Mouse (Mus musculus) ovary, postnatal 36 days (tissue): Measurements from ENCODE around the gene Ano1.
A peak's percentile ranks its signal among the peaks of the same experiment; 100 is the strongest.

ENCODE experiments used
- DNase-seq: peaks from one replicate; pipeline ENCODE4 v3.0.0; 2022; ENCODE audit warnings: low spot score, mixed read lengths

Ano1 gene

DNA sequence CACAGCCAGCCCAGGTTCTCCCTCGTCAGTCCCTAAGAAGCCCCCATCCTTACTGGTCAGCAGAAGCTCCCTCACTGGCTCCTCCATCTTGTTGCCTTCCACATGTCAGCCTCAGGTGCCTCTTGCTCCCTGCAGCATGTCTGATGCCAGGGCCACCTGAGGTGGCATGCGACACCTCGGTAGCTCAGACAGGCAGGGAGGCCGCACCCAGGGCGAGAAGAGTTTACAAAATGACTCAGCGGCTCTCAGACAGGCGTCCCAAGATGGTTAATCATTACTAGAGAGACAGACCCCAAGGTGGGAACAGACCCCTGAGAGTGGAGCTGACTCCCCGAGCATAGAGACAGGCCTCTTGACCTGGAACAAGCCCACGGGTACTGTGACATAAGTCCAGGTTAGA, at the start of gene Ano1:
TSS of gene Ano1 (minus strand) at position 142 of the 400 bp plus-strand sequence.
- no peak for DNase-seq

DNA sequence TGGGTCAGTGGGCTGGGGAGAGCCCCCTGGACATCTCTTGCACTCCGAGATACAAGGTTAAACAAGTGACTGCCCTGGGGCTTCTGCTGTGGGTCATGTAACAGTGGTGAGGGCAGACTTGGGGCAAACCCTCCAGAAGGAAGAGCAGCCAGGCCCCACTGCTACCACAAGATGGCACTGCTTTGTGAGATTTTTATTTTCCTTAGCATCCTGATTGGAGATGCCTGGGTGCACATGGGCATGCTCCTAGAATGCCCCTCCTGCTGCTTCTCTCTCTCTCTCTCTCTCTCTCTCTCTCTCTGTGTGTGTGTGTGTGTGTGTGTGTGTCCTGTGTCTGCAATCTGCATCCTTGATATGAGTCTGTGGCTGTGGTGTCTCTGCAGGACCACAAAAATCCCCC, 46.7 kb upstream of the Ano1 start:
- no peak for DNase-seq

DNA sequence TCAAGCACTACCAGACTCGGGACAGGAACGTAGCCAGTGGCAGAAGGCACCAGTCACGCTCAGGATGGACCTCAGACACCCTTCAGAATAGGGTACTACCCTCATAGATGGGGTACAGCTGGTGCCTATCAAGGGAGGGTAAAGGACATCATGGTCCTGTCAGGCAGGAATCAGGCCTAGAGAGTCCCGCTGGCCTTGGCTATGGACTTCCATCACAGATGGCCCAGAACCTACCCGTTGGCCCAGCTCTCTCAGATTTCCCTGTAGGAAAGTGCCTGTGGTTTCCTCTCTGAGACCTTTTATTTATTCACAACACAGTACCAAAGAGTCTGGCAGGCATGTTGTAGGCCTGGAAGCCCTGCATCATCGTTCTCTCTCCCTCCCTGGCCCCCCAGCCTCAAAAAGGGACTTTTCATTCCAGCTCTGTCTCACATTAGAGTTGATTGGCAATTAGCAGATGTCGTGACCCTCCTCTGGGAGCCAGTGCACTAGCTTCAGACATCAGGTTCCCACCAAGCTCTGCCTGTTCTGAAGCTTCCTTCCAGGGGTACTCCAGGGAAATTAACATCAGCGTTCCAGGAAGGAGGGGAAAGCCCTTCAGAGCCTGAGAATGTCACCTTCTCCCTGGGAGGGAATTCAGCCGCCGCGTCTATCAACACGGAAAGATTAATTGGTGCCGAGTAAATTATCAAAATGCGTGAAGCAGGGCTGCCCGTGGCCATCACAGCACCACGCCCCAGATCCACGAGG, 45.4 kb upstream of the Ano1 start:
- DNase-seq: no peak

DNA sequence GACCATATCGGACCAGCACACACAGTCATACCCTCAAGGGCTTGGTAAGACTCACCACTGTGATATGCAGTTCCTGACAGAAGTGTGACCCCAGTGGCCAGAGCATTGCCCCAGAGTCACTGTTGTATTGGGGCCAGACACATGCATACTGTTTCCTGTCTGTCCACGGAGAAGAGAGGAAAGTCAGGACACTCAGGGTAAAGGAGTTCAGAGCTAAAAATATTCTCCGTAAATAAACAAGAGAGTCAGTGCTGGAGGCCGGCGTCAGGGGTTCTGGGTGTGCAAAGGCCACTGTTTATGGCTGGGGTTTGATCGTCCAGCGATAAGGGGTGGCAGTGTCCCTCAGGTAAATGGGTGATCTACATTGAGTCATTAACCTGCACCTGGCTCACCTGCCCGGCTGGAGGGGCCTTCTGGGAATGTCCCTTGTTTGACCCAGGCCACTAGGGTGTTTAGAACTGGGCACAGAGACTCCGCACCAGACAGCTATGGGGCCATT, 44.3 kb upstream of the Ano1 start:
- no peak for DNase-seq

DNA sequence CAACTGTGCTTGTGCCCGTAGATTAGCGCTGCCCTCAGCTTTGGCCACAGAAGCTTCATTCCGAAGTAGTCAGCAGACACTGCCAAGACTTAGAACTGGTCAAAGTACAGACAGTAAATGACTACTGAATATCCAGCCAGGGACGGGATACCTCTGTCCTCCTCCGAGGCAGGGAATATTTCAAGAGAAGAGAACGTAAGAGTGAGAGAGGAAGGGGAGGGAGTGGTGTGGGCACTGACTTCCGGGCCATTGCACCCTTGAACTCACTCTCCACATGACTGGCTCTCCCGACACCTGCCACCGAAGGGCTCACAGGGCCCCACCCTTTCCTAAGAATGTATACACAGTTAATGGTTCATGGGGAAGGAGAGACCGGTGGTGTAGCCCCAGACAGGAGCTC, 41.5 kb upstream of the Ano1 start:
- DNase-seq: no peak

DNA sequence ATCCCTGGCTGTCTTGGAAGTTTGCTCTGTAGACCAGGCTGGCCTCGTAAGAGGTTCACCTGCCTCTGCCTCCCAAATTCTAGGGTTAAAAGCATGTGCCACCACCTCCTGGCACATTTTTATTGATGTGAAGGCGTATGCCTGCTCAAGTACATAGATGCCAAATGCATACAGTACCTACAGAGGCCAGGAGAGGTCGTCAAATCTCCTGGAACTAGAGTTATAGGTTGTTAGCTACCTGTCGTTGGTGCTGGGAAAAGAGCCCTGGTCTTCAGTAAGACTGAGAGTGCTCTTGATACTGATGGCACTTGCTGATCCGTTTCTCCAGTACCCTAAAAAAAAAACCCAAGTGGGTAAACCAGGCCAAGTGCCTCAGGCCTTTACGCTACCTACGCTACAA, 39.7 kb upstream of the Ano1 start:
- no peak for DNase-seq

DNA sequence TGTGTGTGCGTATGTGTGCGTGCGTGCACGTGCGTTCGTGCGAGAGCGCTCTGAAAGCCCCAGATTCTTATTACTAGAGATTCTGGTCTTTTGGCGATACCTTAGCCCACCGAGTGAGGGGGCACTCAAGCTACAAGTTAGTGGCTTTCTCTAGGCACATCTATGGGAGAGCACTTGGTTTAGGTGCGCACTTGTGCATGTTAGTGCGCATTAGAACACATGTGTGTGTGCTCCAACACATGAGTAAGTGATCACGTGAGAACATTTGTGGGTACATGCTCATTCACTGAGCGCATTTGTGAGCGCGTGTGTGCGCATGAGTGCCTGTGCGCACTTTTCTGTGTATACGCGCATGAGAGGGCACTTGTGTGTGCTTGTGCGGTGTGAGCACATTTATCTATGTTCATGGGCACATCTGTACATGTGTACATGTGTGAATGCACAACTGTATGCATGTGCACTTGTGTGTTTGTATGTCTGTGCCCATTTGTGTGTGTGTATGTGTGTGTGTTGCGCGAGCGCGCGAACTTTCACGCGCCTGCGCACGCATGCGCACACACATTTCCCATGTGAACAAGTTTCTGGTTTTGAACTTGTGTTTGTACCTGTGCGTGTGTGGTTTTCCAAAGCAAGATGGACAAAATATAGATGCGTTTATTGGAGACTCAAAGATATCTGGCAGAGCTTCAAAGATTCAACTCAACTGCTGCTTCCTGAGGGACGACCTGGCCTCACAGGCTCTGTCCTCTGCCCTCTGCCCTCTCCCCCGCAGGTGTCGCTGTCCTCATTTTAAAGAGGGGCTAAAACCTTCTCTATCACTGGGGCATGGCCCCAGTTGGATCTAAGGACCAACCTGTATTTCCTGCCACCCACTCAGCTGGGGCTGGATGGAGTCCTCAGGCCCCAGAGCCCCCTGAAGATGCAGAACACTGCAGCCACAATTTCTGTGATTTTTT, 38.1 kb upstream of the Ano1 start:
- DNase-seq: no peak

DNA sequence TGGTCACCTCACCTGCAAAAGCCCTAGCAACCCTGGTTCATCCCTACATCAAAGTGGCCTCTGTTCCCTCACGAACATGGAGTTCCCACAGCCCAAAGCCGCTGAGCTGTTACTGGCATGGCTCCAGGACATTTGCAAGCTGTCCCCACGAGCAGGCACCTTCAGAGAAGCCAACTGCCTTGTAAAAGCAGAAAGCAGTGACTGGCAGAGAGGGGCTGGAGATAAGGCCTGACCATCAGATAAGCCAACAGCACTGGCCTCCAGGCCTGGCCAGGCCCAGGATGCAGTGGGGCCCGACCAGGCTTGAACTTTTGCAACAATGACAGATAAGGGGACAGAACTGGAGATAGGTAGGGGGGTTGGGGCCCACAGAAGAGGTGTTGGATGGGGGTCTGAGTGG, 36.9 kb upstream of the Ano1 start:
- DNase-seq: no peak

DNA sequence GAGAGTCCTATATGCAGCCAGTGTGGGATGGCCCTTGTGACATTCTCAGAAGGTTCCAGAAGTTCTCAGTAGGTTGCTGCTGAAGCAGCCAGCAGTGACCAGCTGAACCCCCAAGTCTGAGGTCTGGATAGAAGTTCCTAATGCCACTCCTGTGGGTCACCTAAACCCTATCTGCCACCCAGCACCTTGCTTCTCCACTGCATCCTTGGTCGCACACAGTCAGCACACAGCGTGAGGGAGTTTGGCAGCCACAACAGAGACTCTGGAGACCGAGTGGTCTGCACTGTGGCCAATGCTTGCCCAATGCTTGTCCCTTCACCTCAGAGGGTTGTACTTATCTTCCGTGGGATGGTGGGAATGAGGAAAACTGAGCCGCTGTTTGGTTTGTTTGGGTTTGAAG, 35.7 kb upstream of the Ano1 start:
- DNase-seq: no peak

DNA sequence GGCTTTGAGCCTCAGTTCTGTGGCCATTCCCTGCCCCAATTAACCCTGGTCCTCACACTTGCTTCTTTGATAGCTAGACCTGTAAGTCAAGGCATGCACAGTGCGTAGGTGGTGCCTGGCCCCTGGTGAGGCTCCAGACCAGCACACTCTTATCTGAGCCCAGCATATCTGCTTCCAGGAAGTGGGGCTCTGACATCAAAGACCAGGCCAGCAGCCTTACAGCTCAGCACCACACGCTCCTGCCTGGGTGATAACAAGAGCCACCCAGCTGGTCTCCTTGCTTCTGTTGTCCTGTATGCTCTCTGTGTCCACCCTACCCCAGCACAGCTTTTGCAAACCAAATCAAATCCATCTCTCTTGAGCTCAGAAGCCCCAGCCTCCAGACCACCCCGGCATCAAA, 34.8 kb upstream of the Ano1 start:
- no peak for DNase-seq

DNA sequence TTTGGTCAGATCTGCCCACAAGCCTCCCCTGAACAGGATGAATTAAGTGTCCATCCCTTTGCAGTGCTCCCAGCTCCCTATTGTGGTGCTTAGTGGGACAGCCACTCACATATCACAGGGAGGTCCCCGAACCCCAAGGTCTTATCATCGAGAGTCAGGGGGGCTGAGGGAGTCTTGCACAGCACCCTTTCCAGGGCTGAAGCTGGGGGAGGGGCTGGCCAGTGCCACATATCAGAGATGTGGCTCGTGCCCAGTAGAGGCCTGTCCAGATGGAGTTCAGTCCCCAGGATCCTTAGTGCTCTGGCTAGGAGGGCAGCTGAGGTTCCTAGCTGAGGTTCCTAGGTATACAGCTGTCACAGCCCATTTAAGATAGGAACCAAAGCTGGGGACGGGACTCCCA, 32.4 kb upstream of the Ano1 start:
- DNase-seq: no peak

DNA sequence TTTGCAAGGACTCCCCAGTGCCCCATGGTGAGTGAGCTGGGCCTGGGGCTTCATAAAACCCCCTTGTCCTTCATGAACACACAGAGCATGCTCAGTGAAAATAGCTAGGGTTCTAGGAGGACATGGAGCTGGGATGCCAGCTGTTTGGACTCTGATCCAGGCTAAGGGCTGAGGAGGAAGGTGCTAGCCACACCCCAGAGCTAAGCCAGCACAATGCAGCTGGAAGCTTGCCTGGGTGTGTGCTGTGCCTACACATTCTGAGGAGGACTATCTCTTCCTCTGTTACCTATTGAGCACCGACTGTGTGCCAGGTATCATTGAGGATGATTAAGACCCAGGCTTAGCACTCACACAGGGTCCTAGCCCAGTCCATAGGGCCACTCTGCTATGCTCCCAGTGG, 30.6 kb upstream of the Ano1 start:
- no peak for DNase-seq

DNA sequence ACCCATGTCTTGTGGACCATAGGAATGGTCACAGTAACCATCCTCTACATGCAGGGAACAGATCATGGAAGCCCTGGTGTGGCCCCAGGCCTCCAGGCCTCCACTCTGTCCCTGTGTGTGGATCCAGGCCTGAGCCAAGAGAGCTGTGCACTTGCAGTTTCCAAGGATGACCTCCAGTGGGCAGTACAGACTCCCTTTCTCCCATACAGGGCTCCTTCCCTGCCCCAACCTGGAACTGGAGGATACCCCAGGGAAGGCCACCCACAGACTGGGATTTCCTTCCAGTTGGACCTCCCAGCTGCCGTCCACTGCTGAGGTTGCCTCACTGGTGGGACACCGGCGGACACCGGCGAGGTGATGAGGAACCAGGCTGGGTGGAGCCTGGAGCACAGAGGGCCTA, 29.6 kb upstream of the Ano1 start:
- no peak for DNase-seq

DNA sequence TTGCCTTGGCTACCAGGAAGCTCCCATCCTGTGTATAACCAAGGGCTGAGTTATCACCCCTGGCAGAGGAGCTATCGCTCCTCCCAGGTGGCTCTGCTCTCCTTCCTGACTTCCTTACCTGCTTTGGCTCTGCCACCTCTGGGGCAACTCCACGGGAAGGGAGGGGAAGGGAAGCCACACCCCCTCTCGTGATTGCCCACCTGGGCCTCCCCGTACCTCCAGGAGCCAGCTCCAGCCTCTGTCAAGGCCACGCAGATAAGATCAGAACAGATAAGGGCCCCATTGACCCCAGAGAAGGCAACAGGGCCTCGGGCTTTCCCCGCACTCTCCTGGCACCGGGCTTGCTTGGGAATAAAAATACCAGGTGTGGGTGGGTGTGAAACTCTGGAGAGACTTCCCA, 28.4 kb upstream of the Ano1 start:
- DNase-seq: no peak

DNA sequence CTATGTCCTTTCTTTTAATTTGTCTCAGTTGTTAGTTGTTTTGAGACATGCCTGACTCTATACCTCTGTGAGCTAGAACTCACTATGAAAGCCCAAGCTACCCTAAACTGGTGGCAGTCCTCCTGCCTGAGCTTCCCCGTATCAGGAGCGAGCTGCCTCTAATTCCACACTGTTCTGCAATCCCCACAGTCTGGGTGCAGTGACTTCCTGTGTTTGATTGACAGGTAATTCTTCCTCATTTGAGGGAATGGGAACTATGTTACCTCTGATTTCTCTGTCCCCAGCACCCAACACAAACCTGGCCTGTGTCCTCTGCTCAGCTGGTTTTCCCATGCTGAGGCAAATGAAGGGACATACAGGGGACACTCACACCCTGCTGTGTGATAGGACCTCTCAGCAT, 27.9 kb upstream of the Ano1 start:
- DNase-seq: no peak

DNA sequence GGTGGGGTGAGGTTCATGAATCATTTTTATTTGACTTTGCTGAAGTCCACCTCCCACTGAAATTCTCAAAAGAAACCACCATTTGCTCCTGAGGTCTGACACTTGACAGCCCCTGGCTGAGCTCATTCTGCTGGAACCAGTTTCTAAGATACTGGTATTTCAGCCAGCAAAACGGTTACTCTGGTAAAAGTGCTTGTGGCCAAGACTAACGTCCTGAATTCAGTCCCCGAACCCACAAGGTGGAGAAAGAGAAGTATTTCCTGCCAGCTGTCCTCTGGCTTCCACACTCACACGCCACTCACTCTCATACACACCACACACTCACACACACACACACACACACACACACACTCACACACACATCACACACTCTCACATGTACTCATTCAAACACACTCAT, 26.0 kb upstream of the Ano1 start:
- DNase-seq: no peak

DNA sequence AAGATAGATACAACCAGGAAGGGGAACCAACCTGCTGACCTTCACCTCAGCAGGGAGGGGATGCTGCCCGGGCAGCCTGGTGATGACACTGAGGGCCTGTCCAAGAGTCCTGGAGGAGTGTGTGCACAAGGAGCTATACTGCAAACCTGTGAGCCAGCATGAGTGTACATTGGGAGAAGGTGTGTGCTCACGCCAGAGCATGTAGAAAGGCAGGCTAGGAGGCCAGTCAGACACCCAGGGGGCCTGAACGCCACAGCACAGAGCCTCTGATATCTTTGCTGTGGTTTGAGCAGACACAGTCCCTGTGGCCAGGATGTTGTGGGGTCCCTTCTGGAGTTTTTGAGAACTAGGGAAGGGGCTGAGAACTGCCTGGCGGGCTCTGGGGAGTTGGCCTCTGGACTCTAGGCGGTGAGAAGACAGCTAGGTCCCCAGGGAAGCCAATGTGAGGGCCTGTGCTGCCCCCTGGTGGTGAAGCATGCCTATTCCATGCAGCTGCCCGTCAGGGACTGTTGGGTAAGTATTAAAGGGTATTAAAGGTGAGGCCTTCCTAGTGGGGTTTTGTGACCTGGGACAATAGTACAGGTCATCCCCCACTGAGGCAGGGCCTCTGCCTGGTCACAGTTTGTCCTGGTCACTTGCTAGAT, 24.2 kb upstream of the Ano1 start:
- peak; percentile 89 for DNase-seq

DNA sequence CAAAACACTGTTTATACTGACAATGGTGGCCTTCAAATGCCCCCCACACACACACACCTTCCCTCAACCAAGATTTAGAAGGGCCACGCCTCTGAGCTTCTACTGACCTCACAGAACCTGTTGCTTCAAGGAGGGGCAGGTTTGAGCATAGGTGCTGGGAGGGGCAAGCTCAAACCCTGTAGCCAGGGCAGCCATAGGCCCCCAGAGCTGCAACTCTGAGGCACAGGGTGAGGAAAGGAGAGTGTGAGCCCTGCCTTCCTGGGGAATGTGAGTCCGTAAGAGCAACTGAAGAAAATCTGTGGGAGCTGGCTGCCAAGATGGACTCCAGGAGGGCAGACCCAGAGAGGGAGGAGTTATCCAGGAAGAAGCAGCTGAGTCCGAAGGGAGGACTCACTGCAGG, 23.4 kb upstream of the Ano1 start:
- DNase-seq: no peak

DNA sequence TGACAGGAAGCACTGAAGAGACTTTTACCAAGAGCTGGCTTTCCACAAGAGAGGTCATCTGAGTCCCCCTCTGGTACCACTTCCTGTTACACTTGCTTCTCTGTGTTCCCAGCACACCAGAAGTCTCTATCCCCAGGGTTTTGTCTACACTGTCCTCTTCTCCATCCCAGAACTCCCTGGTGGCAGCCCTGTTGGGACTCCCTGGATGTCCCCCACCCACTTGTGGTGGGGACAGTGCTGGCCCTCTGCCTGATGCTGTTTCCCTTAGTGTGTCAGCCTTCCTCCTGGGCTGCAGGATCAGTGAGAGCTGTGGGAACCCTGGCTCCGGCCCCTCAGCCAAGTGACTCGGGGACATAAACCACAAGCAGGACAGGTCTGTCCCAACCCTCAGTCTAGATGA, 22.5 kb upstream of the Ano1 start:
- DNase-seq: no peak

DNA sequence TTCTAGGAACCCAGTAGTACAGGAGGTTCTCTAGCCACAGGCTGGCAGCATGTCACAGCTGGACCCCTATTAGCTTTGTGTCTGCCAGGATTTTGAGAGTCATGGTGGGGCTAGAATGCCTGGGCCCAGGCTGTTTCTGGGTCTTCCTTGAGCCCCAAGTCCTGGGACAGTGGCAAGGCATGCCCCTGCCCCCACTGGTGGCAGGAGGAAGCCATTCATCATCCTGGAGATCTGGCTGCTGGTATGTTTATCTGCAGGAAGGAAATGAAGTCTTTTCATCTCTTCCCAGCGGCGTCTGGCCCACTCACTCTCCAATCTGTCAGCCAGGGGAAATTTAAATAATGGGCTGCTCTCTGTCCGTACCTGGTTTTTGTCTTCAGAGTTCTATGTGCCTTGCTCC, 18.3 kb upstream of the Ano1 start:
- DNase-seq: no peak

DNA sequence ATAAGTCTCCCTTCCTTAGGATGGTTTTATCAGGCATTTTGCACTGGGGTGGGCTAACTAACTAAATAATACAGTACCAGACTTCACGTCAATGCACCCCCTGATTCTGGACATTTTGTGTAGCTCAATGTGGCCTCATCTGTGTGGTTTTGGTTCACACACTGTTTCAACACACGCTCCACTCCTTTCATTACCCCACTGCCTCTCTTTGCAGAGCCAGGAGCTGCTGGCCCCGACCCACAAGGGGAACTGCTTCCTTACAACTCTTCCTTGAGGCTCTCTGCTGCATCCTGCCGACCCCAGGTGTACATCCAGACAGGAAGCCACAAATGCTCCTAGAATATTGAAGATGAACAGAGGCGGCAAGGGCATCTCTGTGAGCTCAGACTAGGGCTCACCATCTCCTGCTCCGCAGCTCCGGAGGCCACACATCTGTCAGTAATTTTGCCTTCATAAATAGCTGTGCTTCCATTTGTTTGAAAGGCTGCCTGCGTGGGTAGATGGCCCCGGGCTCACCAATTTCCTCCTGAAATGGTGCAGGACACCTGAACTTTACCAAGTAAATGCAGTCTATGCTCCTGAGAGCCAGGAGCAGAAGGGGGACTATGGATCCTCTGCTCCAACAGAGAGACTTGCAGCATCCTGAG, 17.8 kb upstream of the Ano1 start:
- DNase-seq: no peak

DNA sequence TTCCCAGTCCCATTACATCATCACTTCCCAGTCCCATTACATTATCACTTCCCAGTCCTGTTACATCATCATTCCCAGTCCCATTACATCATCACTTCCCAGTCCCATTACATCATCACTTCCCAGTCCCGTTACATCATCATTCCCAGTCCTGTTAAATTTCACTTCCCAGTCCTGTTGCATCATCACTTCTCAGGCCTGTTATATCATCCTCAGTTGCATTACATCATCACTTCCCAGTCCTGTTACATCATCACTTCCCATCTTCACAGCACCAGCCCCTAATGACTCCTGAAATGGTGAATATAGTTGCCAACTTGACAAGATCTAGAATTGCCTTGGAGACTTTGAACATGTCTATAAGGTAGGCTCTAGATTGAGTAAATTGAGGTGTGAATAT, 17.1 kb upstream of the Ano1 start:
- no peak for DNase-seq
